Mouse (Mus musculus): ENCODE data around the gene Fbn1.

Fbn1 gene

GRCm38 (mm10) chr2:125331581-125331980 is 176.2 kb downstream of the Fbn1 start:
- CTCF ChIA-PET, result no interaction called here

- CTCF ChIA-PET, result no interaction called here
These were observed 177.3 kb downstream of the Fbn1 start for GRCm38 (mm10) chr2:125330506-125330905.

- CTCF ChIA-PET, result no interaction called here
These were observed 182.5 kb downstream of the Fbn1 start for GRCm38 (mm10) chr2:125325125-125325855.

DNA sequence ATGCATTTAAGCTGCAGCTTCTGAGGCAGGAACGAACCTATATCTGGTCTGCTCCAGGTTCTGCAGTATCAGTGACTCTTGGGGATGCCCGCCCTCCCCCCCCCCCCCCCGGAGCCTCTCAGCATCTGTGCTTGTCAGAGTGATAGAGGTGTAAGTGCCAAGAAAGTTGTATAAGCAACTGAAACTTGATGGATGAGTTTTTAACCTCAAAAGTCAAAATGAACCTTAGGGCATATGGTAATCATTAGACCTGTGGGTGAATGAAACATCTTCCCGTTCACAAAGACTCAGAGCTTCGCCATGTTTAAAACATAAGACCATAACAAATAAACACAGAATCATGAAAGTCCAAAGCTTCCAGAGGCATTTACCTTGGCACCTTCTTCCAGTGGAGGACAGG is 183.3 kb downstream of the Fbn1 start:
- CTCF ChIA-PET, result no interaction called here

- CTCF ChIA-PET, result no interaction called here
These were observed 184.4 kb downstream of the Fbn1 start for GRCm38 (mm10) chr2:125323347-125323746.

GRCm38 (mm10) chr2:125322581-125322980 is 185.2 kb downstream of the Fbn1 start:
- CTCF ChIA-PET, result no interaction called here

DNA sequence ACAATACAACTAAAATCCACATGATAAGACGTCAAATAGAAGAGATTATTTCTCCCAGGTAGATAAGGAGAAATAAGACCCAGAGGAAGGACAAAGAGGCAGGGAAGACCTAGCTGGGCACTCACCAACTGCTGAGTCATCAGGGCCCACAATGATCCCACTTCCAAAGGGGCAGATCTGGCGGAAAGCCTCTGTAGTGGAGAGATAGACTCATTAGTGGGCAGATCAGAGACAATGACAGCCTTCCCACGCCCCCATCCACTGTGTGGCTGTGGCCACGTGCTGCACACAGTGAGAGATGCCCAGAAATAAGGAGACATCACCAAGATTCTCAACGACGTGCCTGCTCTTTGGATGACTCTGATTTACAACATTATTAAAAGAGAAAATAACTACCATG is 186.7 kb downstream of the Fbn1 start:
- CTCF ChIA-PET, result no interaction called here

- CTCF ChIA-PET, result interaction anchor here (0.7 kb wide), 1 partner anchor 28 kb away, joined by 4 read pairs; no protein-coding TSS in a partner anchor
These were observed 188.1 kb downstream of the Fbn1 start for GRCm38 (mm10) chr2:125319651-125320050.

DNA sequence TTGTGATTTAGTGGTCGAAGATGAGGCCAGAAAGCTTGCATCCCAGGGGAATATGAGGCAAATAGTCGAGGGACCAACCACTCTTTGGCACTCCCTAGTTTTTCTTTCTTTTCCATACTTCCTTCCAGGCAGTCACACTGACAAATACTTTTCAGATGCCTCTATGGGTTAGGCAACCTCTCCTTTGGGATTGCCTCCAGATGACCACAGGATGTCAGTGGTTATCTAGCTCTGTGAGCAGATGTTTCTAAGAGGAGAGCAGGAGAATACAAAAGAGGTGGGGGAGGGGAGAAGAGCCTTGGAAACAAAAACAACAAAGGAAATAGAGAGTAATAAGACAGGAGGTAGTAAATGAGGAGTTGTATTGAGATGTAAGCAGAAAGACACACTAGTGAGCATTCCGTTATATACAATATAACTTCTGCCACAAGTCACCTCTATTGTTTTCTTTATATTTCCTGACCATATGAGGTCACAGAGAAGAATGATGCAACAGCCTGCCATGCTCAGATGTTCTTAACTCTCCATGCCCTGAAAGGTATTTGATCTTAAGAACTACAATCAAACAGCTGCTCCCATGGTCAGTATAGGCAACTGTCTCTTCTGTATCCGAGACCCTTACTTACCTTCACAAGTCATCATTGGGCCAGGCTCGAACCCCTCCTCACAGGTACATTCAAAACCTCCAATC is 189.3 kb downstream of the Fbn1 start:
- CTCF ChIA-PET, result no interaction called here

- CTCF ChIA-PET, result no interaction called here
These were observed 192.6 kb downstream of the Fbn1 start for GRCm38 (mm10) chr2:125315203-125315602.

GRCm38 (mm10) chr2:125314169-125314925 is 193.4 kb downstream of the Fbn1 start:
- CTCF ChIA-PET, result no interaction called here

DNA sequence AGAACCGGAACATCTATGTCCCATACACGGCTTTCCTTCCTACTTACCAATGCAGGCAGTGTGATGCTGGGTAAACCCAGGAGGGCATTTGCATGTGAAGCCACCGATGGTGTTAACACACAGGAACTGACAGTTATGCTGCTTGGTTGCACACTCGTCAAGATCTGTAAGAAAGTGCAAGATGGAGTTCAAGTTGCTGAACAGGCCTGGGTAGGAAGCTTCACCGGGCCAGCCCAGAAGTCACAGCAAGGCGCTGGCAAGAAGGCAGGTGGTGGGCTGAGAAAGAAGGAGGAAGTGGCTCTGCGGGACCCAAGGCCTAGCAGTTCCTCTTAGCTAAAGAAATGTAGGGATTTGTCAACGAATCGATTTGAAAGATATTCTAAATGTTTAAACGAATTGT is 198.1 kb downstream of the Fbn1 start:
- CTCF ChIA-PET, result no interaction called here

DNA sequence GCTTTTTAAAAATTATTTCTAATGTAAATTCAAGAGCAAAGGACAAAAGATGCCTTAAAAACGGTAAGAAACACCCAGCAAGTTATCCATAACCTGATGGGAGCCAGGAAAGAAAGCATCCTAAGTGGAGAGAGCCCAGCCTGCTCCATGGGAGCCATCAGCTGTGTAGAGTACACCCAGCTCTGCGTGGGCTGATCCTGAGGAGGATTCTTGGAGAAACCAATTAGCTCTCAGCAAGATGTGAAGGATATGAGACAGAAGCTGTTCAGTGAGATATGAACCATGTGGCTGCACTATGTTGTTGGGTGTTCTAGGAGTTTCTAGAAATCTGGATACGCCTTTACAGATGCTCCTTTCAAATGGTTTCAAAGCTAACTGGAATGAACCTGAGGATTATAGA is 202.1 kb downstream of the Fbn1 start:
- CTCF ChIA-PET, result no interaction called here

GRCm38 (mm10) chr2:125304746-125305145 is 203.0 kb downstream of the Fbn1 start:
- CTCF ChIA-PET, result no interaction called here

DNA sequence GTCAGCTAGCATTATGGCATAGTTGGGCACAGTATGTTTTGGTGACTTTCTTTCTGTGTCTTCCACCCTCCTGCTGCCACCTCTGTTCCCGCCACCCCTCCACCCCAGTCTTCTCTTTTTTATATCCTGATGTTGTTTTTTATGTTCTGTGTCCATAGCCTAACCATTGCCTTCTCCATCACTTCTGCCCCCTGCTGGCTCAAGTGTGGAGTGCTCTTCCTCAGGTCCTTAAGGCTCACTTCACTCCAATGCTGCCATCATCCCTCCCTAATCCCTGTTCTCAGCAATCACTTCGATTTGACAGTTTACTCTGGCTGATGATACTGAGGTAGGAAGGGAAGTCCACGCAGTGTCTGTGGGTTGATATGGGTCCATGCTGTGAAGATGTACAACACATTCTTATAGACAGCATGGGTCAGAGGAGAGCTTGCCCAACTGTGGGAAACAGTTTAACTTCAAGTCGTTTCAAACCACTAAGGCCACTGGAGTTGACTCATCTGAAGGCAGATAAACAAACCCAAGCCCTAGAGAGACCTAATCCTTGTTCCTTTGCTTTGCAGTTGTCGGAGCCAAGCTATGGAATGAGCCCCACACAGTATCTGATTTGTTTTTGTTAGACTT is 203.9 kb downstream of the Fbn1 start:
- CTCF ChIA-PET, result no interaction called here

DNA sequence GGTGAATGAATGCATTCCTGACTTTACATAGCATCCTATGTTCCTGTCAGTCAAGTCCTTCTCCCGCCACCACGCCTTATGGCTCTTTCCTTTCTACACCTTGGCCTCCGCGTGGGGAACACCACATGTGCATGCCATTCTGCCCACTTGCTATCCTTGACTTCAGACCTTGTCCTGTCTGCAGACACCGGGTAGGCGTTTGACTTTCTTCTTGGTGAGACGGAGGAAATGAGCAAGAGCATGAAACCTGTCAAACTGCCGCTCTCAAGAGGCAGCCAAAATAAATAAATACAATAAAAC is 205.2 kb downstream of the Fbn1 start:
- CTCF ChIA-PET, result no interaction called here

GRCm38 (mm10) chr2:125301877-125302624 is 205.7 kb downstream of the Fbn1 start:
- CTCF ChIA-PET, result no interaction called here

- CTCF ChIA-PET, result no interaction called here
These were observed 209.0 kb downstream of the Fbn1 start for GRCm38 (mm10) chr2:125298841-125299240.

DNA sequence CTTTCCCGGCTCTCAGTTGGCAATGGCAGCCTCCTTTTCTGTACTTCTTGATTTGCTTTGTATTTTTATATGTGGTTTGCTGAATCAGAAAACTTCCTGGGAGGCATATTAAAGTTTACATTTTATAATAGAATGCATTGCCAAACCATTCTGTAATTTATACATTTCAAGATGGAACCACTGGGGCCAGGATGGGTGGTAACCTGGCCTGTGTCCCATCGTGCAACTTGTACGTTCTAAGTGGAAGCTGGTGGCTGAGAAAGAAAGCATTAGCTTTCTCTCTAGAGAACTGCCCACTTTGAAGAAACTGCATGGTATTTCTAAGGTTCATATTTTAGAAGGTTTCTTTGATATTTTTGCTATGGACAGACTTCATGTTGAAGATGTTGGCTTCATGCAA is 212.3 kb downstream of the Fbn1 start:
- CTCF ChIA-PET, result no interaction called here

DNA sequence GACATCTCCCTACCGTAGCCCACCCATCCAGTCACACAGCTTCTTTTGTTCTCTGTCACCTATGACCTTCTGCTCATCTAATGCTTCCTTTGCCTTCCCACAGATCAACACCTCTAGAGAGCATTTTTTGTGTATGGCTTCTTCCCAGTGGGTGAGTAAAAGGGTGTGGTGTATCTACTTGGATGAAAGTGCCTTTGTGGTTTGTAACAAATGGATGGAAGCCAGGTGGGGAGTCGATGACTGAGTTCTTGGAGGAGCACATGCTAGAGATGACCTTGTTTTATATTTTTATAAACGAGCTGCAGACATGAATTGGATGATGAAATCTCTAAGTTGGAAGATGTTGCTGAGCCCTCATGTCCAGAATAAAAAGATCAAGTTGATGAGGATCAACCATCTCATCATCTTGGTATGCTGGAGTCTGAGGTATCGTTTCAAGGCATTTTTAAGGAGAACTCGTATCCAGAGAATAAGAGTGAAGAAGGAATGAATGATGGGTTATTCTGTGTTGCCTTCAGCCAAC is 213.8 kb downstream of the Fbn1 start:
- CTCF ChIA-PET, result no interaction called here

GRCm38 (mm10) chr2:125292616-125293015 is 215.2 kb downstream of the Fbn1 start:
- CTCF ChIA-PET, result no interaction called here

DNA sequence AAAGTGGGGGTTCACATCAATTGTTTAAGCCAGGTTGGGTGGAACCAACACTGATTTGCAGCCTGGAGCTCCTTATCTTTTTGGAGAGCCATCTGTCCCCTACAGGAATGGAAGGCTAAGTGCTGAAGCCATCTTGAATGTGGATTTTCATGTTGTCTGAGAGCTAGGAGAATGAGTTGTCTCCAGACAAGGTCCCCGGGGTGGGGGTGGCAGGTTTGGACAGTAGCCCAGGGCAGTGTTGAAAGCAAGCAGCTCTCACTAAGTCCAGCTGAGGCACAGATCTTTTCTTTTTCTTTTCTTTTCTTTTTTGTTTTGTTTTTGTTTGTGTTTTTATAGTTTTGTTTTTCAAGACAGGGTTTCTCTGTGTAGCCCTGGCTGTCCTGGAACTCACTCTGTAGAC is 216.7 kb downstream of the Fbn1 start:
- CTCF ChIA-PET, result interaction anchor here (0.5 kb wide), 1 partner anchor 28 kb away, joined by 4 read pairs; no protein-coding TSS in a partner anchor

Measured in spleen, embryonic (tissue).